Mouse (Mus musculus): ENCODE measurements around the gene Ly6g6d.
"Not testable (repeated sequence)": the region's sequence is repeated elsewhere in the genome, so short reads cannot be mapped to it uniquely, and the experiment has no call there.

The Ly6g6d gene

GRCm38 (mm10) chr17:35077786-35078233 is at the start of gene Ly6g6d:
Ly6g6d (minus strand) TSS chr17:35078065.
- peak in 1 of 2 experiments; percentile 53 for DNase-seq

GRCm38 (mm10) chr17:35127017-35127416 is 49.2 kb upstream of the Ly6g6d start:
- DNase-seq = no peak

GRCm38 (mm10) chr17:35126206-35126611 is 48.3 kb upstream of the Ly6g6d start, which contains the start of gene D17H6S53E:
D17H6S53E (plus strand) TSS chr17:35126373.
- peak; percentile 63 to 69 for DNase-seq

- DNase-seq = no peak
Observed at GRCm38 (mm10) chr17:35125578-35125977, 47.7 kb upstream of the Ly6g6d start.

- no peak for DNase-seq
Observed at GRCm38 (mm10) chr17:35125081-35125480, 47.2 kb upstream of the Ly6g6d start.

GRCm38 (mm10) chr17:35124261-35124896 is 46.5 kb upstream of the Ly6g6d start:
- DNase-seq = not testable (repeated sequence)

- DNase-seq = not testable (repeated sequence)
Observed at GRCm38 (mm10) chr17:35123287-35123686, 45.4 kb upstream of the Ly6g6d start.

GRCm38 (mm10) chr17:35121871-35122303 is 44.0 kb upstream of the Ly6g6d start, which contains the start of gene Csnk2b:
Csnk2b (minus strand) TSS chr17:35122053.
- peak; percentile 66 to 77 for DNase-seq

GRCm38 (mm10) chr17:35121143-35121799 is 43.4 kb upstream of the Ly6g6d start, which contains the start of gene Gpank1:
Gpank1 (plus strand) TSS chr17:35121455.
- DNase-seq = peak; percentile 94 to 97

GRCm38 (mm10) chr17:35120745-35121142 is 42.9 kb upstream of the Ly6g6d start:
- peak in 1 of 2 experiments; percentile 55 for DNase-seq

- no peak for DNase-seq
Observed at GRCm38 (mm10) chr17:35115046-35116019, 37.5 kb upstream of the Ly6g6d start, which contains the start of gene Ly6g5b. Ly6g5b (minus strand) TSS chr17:35115428.

- no peak for DNase-seq
Observed at GRCm38 (mm10) chr17:35111774-35112173, 33.9 kb upstream of the Ly6g6d start.

- DNase-seq = peak; percentile 54 to 58
Observed at GRCm38 (mm10) chr17:35108097-35108496, 30.2 kb upstream of the Ly6g6d start, which contains the start of gene Ly6g5c. Ly6g5c (plus strand) TSS chr17:35108279.

- DNase-seq = no peak
Observed at GRCm38 (mm10) chr17:35106522-35106921, 28.7 kb upstream of the Ly6g6d start.

GRCm38 (mm10) chr17:35105740-35106389 is 28.0 kb upstream of the Ly6g6d start:
- DNase-seq = peak; percentile 68 to 69

- DNase-seq = no peak
Observed at GRCm38 (mm10) chr17:35104754-35105153, 26.9 kb upstream of the Ly6g6d start.

GRCm38 (mm10) chr17:35104079-35104478 is 26.2 kb upstream of the Ly6g6d start:
- no peak for DNase-seq

- no peak for DNase-seq
Observed at GRCm38 (mm10) chr17:35103221-35103690, 25.4 kb upstream of the Ly6g6d start.

- no peak for DNase-seq
Observed at GRCm38 (mm10) chr17:35102299-35102698, 24.4 kb upstream of the Ly6g6d start.

GRCm38 (mm10) chr17:35101161-35101560 is 23.3 kb upstream of the Ly6g6d start:
- no peak for DNase-seq

GRCm38 (mm10) chr17:35100196-35100765 is 22.4 kb upstream of the Ly6g6d start:
- DNase-seq = no peak
